Mouse (Mus musculus) limb, embryonic 13.5 days (tissue): Measurements from ENCODE around the gene Pbxip1. TPM values are rescaled to one million over a fixed set of nuclear protein-coding genes. Genes with fewer than 3 reads are reported as not detected.

ENCODE experiments used
- ATAC-seq: fragments of 200-750 bp; cut with Nextera tagmentation; 2 replicates; pipeline ENCODE4 v1.8.0; 2017; ENCODE audit warnings: low read depth, moderate number of reproducible peaks, moderate TSS enrichment; ENCODE audit not compliant: low FRiP score
- H3K27ac ChIP-seq: fragments of 300-500 bp; sonication (generic); 2 replicates; pipeline ENCODE4 v1.5.1; 2015; ENCODE audit warnings: inconsistent platforms, mild to moderate bottlenecking, moderate library complexity
- H3K27me3 ChIP-seq: fragments of 300-500 bp; sonication (generic); 2 replicates; pipeline ENCODE4 v1.6.1; 2015; ENCODE audit warnings: mild to moderate bottlenecking, inconsistent platforms
- H3K36me3 ChIP-seq: fragments of 300-500 bp; sonication (generic); 2 replicates; pipeline ENCODE4 v1.6.1; 2015; ENCODE audit warnings: inconsistent platforms, mild to moderate bottlenecking, moderate library complexity
- H3K4me1 ChIP-seq: fragments of 300-500 bp; sonication (generic); 2 replicates; pipeline ENCODE4 v1.6.1; 2015; ENCODE audit warnings: inconsistent platforms
- H3K4me2 ChIP-seq: fragments of 300-500 bp; sonication (generic); replicated peaks from 2 replicates; pipeline ENCODE4 v1.6.1; 2015; ENCODE audit warnings: inconsistent platforms, mild to moderate bottlenecking, moderate library complexity
- H3K4me3 ChIP-seq: fragments of 300-500 bp; sonication (generic); 2 replicates; pipeline ENCODE4 v1.5.1; 2015; ENCODE audit warnings: moderate library complexity, mild to moderate bottlenecking, inconsistent platforms
- H3K9ac ChIP-seq: fragments of 300-500 bp; sonication (generic); 2 replicates; pipeline ENCODE4 v1.6.1; 2015; ENCODE audit warnings: mild to moderate bottlenecking, inconsistent platforms
- H3K9me3 ChIP-seq: fragments of 300-500 bp; sonication (generic); 2 replicates; pipeline ENCODE4 v1.6.1; 2016; ENCODE audit warnings: inconsistent platforms
- WGBS: fragments of 180-500 bp; shearing (Covaris S2); methylation state at CpG from one replicate; pipeline ENCODE4 v1.1.7; 2015; 5-methylcytosine and 5-hydroxymethylcytosine counted together
- polyA plus RNA-seq: library from polyadenylated mRNA; unstranded; fragments of >200 nt; fragmentation: Nextera tagmentation; extraction: Ambion mirVana; gene quantifications from 2 replicates; pipeline ENCODE4 v1.2.1, GENCODE M21; 2015

Gene Pbxip1
- polyA plus RNA-seq, 1 experiment from 2014 or later: 34.1 TPM

GRCm38 (mm10) chr3:89473838-89474237 is 37.3 kb downstream of the Pbxip1 start:
- Histone ChIP-seq H3K36me3 (peaks cover 11% of the 10 kb centered on the region), H3K4me2 (no peak overlapping the region), H3K27me3 (no peaks in the 10 kb centered on the region), H3K9ac (no peak overlapping the region), H3K9me3 (no peaks in the 10 kb centered on the region), H3K4me1 (no peaks in the 10 kb centered on the region), H3K4me3 (no peak overlapping the region), H3K27ac (no peak overlapping the region)
- 72% methylated on average over 6 of the region's 6 CpGs for WGBS
- no peak for ATAC-seq

DNA sequence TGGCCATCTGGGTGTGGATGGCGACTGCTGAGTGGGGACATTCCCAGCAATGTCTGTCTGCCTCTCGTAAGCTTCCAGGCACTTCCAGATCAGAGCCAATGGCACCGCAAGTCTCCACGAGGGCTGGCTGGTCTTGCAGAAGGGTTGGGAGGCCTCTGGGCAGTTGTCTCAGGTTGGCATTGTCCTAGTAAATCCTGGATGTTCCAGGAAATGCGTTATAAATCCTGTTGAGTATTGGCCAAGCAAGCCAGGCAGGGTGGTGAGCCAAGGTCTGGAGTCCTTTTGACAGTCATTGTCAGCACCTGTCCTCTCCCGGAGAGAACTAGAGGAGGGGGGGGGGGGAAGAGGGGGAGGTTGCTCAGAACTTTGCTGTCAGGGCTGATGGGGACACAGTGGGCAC is 42.5 kb downstream of the Pbxip1 start:
- no peak for ATAC-seq
- no peaks in the 10 kb centered on the region for H3K4me1 ChIP-seq
- WGBS: 76% methylated on average over 6 of the region's 6 CpGs

DNA sequence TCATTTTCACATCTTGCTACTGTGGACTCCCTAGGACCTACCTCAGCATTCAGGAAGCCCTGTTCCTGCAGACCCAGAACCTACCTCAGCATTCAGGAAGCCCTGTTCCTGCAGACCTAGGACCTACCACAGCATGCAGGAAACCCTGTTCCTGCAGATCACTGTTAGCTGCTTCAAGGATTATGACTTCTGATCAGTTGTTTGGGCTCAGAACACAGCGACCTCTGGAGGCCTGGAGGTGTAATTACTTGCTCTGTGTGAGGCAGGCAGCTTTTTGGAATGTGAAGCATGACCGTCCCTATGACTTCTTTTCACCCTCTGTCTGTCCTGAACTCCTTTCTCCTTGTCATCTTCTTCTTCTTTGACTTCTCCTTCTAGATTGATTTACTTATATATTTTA is 45.0 kb downstream of the Pbxip1 start:
- Histone ChIP-seq H3K27ac (no peak overlapping the region), H3K27me3 (no peaks in the 10 kb centered on the region), H3K4me3 (no peak overlapping the region), H3K9ac (no peak overlapping the region), H3K9me3 (0 out of 2 replicates have a peak, but pooled peaks cover 3% of the 10 kb centered on the region), H3K36me3 (no peaks in the 10 kb centered on the region), H3K4me1 (0 out of 2 replicates have a peak, but pooled peaks cover 6% of the 10 kb centered on the region), H3K4me2 (no peak overlapping the region)
- WGBS: 51% methylated on average over 2 of the region's 2 CpGs
- ATAC-seq: no peak

More for the DNA sequence above, 42.5 kb downstream of the Pbxip1 start:
- no peaks in the 10 kb centered on the region for H3K36me3 ChIP-seq
- H3K4me3 ChIP-seq: no peak overlapping the region
- H3K9me3 ChIP-seq: 0 out of 2 replicates have a peak, but pooled peaks cover 3% of the 10 kb centered on the region
- H3K27me3 ChIP-seq: no peaks in the 10 kb centered on the region
- no peak overlapping the region for H3K4me2 ChIP-seq
- H3K9ac ChIP-seq: no peak overlapping the region
- H3K27ac ChIP-seq: no peak overlapping the region

GRCm38 (mm10) chr3:89482249-89482648 is 45.7 kb downstream of the Pbxip1 start:
- Histone ChIP-seq H3K4me1 (0 out of 2 replicates have a peak, but pooled peaks cover 7% of the 10 kb centered on the region), H3K9me3 (0 out of 2 replicates have a peak, but pooled peaks cover 3% of the 10 kb centered on the region), H3K27me3 (0 out of 2 replicates have a peak, but pooled peaks cover 6% of the 10 kb centered on the region), H3K9ac (no peak overlapping the region), H3K4me3 (no peak overlapping the region), H3K4me2 (no peak overlapping the region), H3K36me3 (no peaks in the 10 kb centered on the region), H3K27ac (no peak overlapping the region)
- 94% methylated on average over 5 of the region's 5 CpGs for WGBS
- ATAC-seq: no peak

DNA sequence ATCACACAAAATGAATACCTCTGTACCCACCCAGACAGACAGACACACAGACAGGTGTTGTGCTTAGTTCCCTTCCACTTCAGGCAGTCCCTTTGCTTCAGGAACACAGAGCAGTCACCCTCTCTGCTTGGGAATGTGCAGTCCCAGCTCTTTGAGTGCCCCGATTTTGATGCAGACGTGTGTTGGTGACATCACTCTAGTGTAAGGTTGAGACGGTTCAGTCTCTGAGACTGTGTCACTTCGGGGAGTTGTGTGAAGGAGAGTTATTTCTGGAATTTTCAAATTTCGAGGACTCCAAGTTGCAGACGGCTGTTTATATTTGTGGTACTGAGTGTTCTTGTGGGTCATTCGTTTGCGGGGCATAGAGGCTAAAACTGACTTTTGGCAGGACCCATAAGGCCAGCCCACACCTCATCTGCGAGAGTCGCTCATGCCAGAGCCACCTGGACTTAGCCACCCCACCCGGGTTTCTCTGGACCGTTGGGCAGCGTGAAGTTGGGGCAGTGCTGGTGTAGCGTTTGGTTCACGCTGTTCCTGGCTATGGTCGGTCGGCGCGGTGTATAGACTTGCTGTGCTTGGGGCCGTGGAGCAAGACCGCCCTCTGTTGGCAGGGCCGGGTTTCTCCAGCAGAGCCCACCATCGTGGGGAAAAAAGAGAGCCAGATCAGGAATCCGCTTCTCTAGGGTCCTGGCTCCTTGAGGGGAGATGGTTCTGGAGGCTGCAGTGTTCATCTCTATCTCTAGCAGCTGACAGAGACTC is 48.4 kb downstream of the Pbxip1 start:
- Histone ChIP-seq H3K4me1 (0 out of 2 replicates have a peak, but pooled peaks cover 13% of the 10 kb centered on the region), H3K4me3 (0 out of 2 replicates have a peak overlapping the region, but pooled peaks have one; percentile 17), H3K27ac (no peak overlapping the region), H3K9me3 (0 out of 2 replicates have a peak, but pooled peaks cover 3% of the 10 kb centered on the region), H3K4me2 (peak overlapping the region; percentile 50), H3K27me3 (0 out of 2 replicates have a peak, but pooled peaks cover 6% of the 10 kb centered on the region), H3K36me3 (no peaks in the 10 kb centered on the region), H3K9ac (peak overlapping the region; percentile 50; the same call in 1 of the 2 replicates)
- WGBS: 18% methylated on average over 24 of the region's 24 CpGs
- ATAC-seq: peak; percentile 83

DNA sequence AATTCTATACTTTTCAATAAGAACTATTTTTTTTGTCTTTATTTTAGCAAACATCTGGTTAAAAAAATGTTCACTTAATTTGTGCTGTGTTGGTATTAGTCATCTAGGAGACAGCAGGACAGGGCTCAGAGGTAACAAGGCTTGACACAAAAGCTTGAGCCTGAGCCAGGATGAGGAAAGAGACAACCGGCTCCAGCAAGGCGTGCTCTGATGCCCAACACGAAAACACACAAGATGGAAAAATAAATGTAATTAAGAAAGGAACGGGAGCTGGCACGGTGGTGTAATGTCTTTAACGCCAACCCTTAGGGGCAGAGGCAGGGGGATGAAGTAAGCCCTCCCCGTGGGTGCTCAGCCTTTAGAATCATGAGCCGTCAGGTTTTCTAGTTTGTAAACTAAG is 49.6 kb downstream of the Pbxip1 start:
- H3K27me3 ChIP-seq: 0 out of 2 replicates have a peak, but pooled peaks cover 6% of the 10 kb centered on the region
- 0 out of 2 replicates have a peak, but pooled peaks cover 3% of the 10 kb centered on the region for H3K9me3 ChIP-seq
- no peak overlapping the region for H3K27ac ChIP-seq
- no peaks in the 10 kb centered on the region for H3K36me3 ChIP-seq
- 0 out of 2 replicates have a peak, but pooled peaks cover 13% of the 10 kb centered on the region for H3K4me1 ChIP-seq
- H3K4me2 ChIP-seq: no peak overlapping the region
- no peak for ATAC-seq
- H3K9ac ChIP-seq: no peak overlapping the region
- WGBS: 80% methylated on average over 8 of the region's 8 CpGs
- no peak overlapping the region for H3K4me3 ChIP-seq

GRCm38 (mm10) chr3:89486916-89487702 is 50.6 kb downstream of the Pbxip1 start:
- H3K9ac ChIP-seq: no peak overlapping the region; the same call in 1 of the 2 replicates
- H3K27me3 ChIP-seq: 0 out of 2 replicates have a peak, but pooled peaks cover 6% of the 10 kb centered on the region
- H3K9me3 ChIP-seq: no peaks in the 10 kb centered on the region
- no peak overlapping the region for H3K27ac ChIP-seq
- no peak overlapping the region for H3K4me2 ChIP-seq
- peaks cover 16% of the 10 kb centered on the region for H3K4me1 ChIP-seq
- no peak overlapping the region for H3K4me3 ChIP-seq
- H3K36me3 ChIP-seq: no peaks in the 10 kb centered on the region
- no peak for ATAC-seq
- 70% methylated on average over 20 of the region's 20 CpGs for WGBS

GRCm38 (mm10) chr3:89490790-89491189 is 54.3 kb downstream of the Pbxip1 start:
- WGBS: 91% methylated on average over 3 of the region's 3 CpGs
- H3K9ac ChIP-seq: no peak overlapping the region
- 0 out of 2 replicates have a peak, but pooled peaks cover 6% of the 10 kb centered on the region for H3K27me3 ChIP-seq
- no peak overlapping the region for H3K27ac ChIP-seq
- H3K4me1 ChIP-seq: peaks cover 30% of the 10 kb centered on the region
- H3K4me3 ChIP-seq: no peak overlapping the region
- H3K4me2 ChIP-seq: no peak overlapping the region
- H3K36me3 ChIP-seq: no peaks in the 10 kb centered on the region
- no peaks in the 10 kb centered on the region for H3K9me3 ChIP-seq
- no peak for ATAC-seq

DNA sequence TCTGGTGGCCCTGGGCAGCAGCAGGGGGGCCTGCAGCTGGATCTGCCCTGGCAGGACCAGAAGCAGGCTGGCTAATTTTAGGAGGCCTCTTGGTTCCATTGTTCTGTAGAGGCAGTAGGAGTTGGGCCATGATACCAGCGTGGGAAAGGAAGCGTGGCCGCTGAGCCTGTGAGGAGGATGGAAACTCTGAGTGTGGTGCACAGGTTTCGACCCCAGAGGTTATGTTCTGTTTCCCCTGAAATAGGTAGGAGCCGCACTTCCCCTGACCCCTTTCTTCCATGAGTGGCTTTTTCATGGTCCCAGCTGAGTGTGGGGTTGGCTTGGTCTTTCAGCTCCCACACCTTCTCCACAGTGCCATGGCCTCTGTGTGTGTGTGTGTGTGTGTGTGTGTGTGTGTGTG is 55.1 kb downstream of the Pbxip1 start:
- H3K4me3 ChIP-seq: no peak overlapping the region
- no peaks in the 10 kb centered on the region for H3K9me3 ChIP-seq
- no peak for ATAC-seq
- no peak overlapping the region for H3K9ac ChIP-seq
- H3K36me3 ChIP-seq: no peaks in the 10 kb centered on the region
- H3K4me1 ChIP-seq: peaks cover 30% of the 10 kb centered on the region
- H3K27ac ChIP-seq: no peak overlapping the region
- H3K4me2 ChIP-seq: no peak overlapping the region
- 87% methylated on average over 5 of the region's 5 CpGs for WGBS
- H3K27me3 ChIP-seq: 0 out of 2 replicates have a peak, but pooled peaks cover 6% of the 10 kb centered on the region

- no peak overlapping the region for H3K27ac ChIP-seq
- no peak overlapping the region for H3K4me2 ChIP-seq
- H3K27me3 ChIP-seq: no peaks in the 10 kb centered on the region
- peaks cover 24% of the 10 kb centered on the region for H3K4me1 ChIP-seq
- 33% methylated on average over 8 of the region's 8 CpGs for WGBS
- H3K4me3 ChIP-seq: no peak overlapping the region
- H3K9me3 ChIP-seq: no peaks in the 10 kb centered on the region
- no peak for ATAC-seq
- no peaks in the 10 kb centered on the region for H3K36me3 ChIP-seq
- 0 out of 2 replicates have a peak overlapping the region, but pooled peaks have one; percentile 4 for H3K9ac ChIP-seq
Measured at GRCm38 (mm10) chr3:89492701-89493151, 56.2 kb downstream of the Pbxip1 start.

- Histone ChIP-seq H3K4me3 (no peak overlapping the region), H3K27me3 (no peaks in the 10 kb centered on the region), H3K36me3 (no peaks in the 10 kb centered on the region), H3K9me3 (no peaks in the 10 kb centered on the region), H3K4me1 (peaks cover 23% of the 10 kb centered on the region), H3K9ac (no peak overlapping the region), H3K4me2 (no peak overlapping the region), H3K27ac (no peak overlapping the region)
- 87% methylated on average over 5 of the region's 5 CpGs for WGBS
- no peak for ATAC-seq
Measured at GRCm38 (mm10) chr3:89494630-89495029, 58.1 kb downstream of the Pbxip1 start.

- no peaks in the 10 kb centered on the region for H3K36me3 ChIP-seq
- no peaks in the 10 kb centered on the region for H3K27me3 ChIP-seq
- H3K9ac ChIP-seq: no peak overlapping the region
- ATAC-seq: no peak
- H3K27ac ChIP-seq: no peak overlapping the region
- H3K4me2 ChIP-seq: no peak overlapping the region
- WGBS: 64% methylated on average over 3 of the region's 3 CpGs
- no peak overlapping the region for H3K4me3 ChIP-seq
- H3K4me1 ChIP-seq: peaks cover 22% of the 10 kb centered on the region
- H3K9me3 ChIP-seq: no peaks in the 10 kb centered on the region
Measured at GRCm38 (mm10) chr3:89496366-89496765, 59.9 kb downstream of the Pbxip1 start.
